Mouse (Mus musculus) c-Kit-positive CD71-negative TER-119-negative erythroid progenitor cells, embryonic 14.5 days (primary cell): ENCODE measurements at regions not wholly inside any gene's neighbourhood (a gene's known extent, or its start where the extent isn't known, plus 50 kb on each side); places are given as distances from the start of the nearest gene placed in this dataset.
"Not testable (repeated sequence)": the region's sequence is repeated elsewhere in the genome, so short reads cannot be mapped to it uniquely, and the experiment has no call there.

ENCODE experiments used
- DNase-seq: peaks from one replicate; pipeline ENCODE4 v3.0.0-alpha.2; 2013; ENCODE audit warnings: low read depth

GRCm38 (mm10) chr16:50533881-50534280 is 57.1 kb downstream of the Ccdc54 start:
- DNase-seq, result peak; percentile 18

- peak; percentile 76 for DNase-seq
Measured at GRCm38 (mm10) chr16:50529511-50530416, 61.2 kb downstream of the Ccdc54 start.

GRCm38 (mm10) chr16:50528677-50529510 is 62.1 kb downstream of the Ccdc54 start:
- peak; percentile 39 for DNase-seq

GRCm38 (mm10) chr16:50528355-50528676 is 62.6 kb downstream of the Ccdc54 start:
- DNase-seq, result peak; percentile 8

- DNase-seq, result not testable (repeated sequence)
Measured at GRCm38 (mm10) chr16:50526930-50527329, 64.0 kb downstream of the Ccdc54 start.

- DNase-seq, result no peak
Measured at GRCm38 (mm10) chr16:50525934-50526366, 65.0 kb downstream of the Ccdc54 start.

- no peak for DNase-seq
Measured at GRCm38 (mm10) chr16:50525504-50525903, 65.5 kb downstream of the Ccdc54 start.

GRCm38 (mm10) chr16:50519610-50520009 is 71.3 kb downstream of the Ccdc54 start:
- no peak for DNase-seq

- DNase-seq, result no peak
Measured at GRCm38 (mm10) chr16:50516579-50516978, 74.4 kb downstream of the Ccdc54 start.

GRCm38 (mm10) chr16:50515039-50515438 is 75.9 kb downstream of the Ccdc54 start:
- no peak for DNase-seq

GRCm38 (mm10) chr16:50512080-50512479 is 78.9 kb downstream of the Ccdc54 start:
- no peak for DNase-seq

GRCm38 (mm10) chr16:50509529-50509895 is 77.3 kb upstream of the Bbx start:
- DNase-seq, result no peak

GRCm38 (mm10) chr16:50508673-50509528 is 76.7 kb upstream of the Bbx start:
- DNase-seq, result no peak

- no peak for DNase-seq
Measured at GRCm38 (mm10) chr16:50504619-50505018, 72.4 kb upstream of the Bbx start.

- no peak for DNase-seq
Measured at GRCm38 (mm10) chr16:50498909-50499308, 66.7 kb upstream of the Bbx start.

- no peak for DNase-seq
Measured at GRCm38 (mm10) chr16:50493662-50494061, 61.5 kb upstream of the Bbx start.

- DNase-seq, result no peak
Measured at GRCm38 (mm10) chr16:50489244-50489643, 57.1 kb upstream of the Bbx start.

- no peak for DNase-seq
Measured at GRCm38 (mm10) chr16:50482360-50482786, 50.2 kb upstream of the Bbx start.
